Mouse (Mus musculus) liver, embryonic 13.5 days (tissue): ENCODE results near the gene Gabra6. TPM values are rescaled to one million over a fixed set of nuclear protein-coding genes. Genes with fewer than 3 reads are reported as not detected.

Source experiments
- polyA plus RNA-seq: library from polyadenylated mRNA; unstranded; fragments of >200 nt; fragmentation: Nextera tagmentation; extraction: Ambion mirVana; gene quantifications from 2 replicates; pipeline ENCODE4 v1.2.1, GENCODE M21; 2015

Gabra6 gene
- polyA plus RNA-seq, 1 experiment from 2014 or later = not detected

Other genes starting within 250 kb of the Gabra6 start
- 0.20 and 0.22 TPM in 2 replicates for gene Gabra1, start 138.1 kb downstream of the Gabra6 start, polyA plus RNA-seq
- gene Gabrb2, start 98.7 kb upstream of the Gabra6 start, polyA plus RNA-seq = 0.16 and 0.23 TPM in 2 replicates